Mouse (Mus musculus) hindbrain, embryonic 12.5 days (tissue): Measurements from ENCODE around the gene Slco3a1. TPM values are rescaled to one million over a fixed set of nuclear protein-coding genes. Genes with fewer than 3 reads are reported as not detected.
A peak's percentile ranks its signal among the peaks of the same experiment; 100 is the strongest.

Experiments used
- ATAC-seq: fragments of 200-750 bp; cut with Nextera tagmentation; 2 replicates; pipeline ENCODE4 v1.8.0; 2017; ENCODE audit warnings: moderate TSS enrichment; ENCODE audit not compliant: low FRiP score
- H3K27ac ChIP-seq: fragments of 300-500 bp; sonication (generic); 2 replicates; pipeline ENCODE4 v1.5.1; 2016; ENCODE audit warnings: mild to moderate bottlenecking
- H3K27me3 ChIP-seq: fragments of 300-500 bp; sonication (generic); 2 replicates; pipeline ENCODE4 v1.6.1; 2016; ENCODE audit warnings: mild to moderate bottlenecking
- H3K36me3 ChIP-seq: fragments of 300-500 bp; sonication (generic); 2 replicates; pipeline ENCODE4 v1.6.1; 2016; ENCODE audit warnings: mild to moderate bottlenecking
- H3K4me1 ChIP-seq: fragments of 300-500 bp; sonication (generic); 2 replicates; pipeline ENCODE4 v1.6.1; 2016
- H3K4me2 ChIP-seq: fragments of 300-500 bp; sonication (generic); replicated peaks from 2 replicates; pipeline ENCODE4 v1.6.1; 2016; ENCODE audit warnings: mild to moderate bottlenecking
- H3K4me3 ChIP-seq: fragments of 300-500 bp; sonication (generic); 2 replicates; pipeline ENCODE4 v1.5.1; 2016; ENCODE audit warnings: mild to moderate bottlenecking
- H3K9ac ChIP-seq: fragments of 300-500 bp; sonication (generic); 2 replicates; pipeline ENCODE4 v1.6.1; 2016; ENCODE audit warnings: mild to moderate bottlenecking, moderate library complexity
- H3K9me3 ChIP-seq: fragments of 300-500 bp; sonication (generic); replicated peaks from 2 replicates; pipeline ENCODE4 v1.6.1; 2016; ENCODE audit warnings: mild to moderate bottlenecking
- WGBS: fragments of 180-500 bp; shearing (Covaris S2); methylation state at CpG from one replicate; pipeline ENCODE4 v1.1.7; 2016; 5-methylcytosine and 5-hydroxymethylcytosine counted together
- polyA plus RNA-seq: library from polyadenylated mRNA; unstranded; fragments of >200 nt; fragmentation: Nextera tagmentation; extraction: Ambion mirVana; gene quantifications from 2 replicates; pipeline ENCODE4 v1.2.1, GENCODE M21; 2016

The Slco3a1 gene
- polyA plus RNA-seq, 1 experiment from 2014 or later: 16.4 TPM

DNA sequence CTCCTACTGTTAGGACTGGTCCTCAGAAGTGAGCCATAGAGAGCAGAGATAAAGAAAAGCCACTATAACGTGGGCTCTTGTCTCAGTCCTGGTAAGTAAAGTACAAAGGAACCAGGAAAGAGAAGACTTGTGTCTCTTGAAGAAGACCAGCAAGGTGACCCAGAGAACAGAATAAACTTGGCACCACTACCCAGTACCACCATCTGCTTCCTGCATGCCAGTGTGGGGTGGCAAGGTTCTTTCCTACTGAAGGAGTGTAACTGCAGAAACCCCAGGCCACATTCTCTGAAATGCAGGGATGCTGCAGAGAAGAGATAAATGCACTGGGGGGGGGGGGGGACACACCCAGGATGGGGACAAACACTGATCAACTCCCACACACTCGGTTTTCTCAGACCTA is 29.0 kb downstream of the Slco3a1 start:
- no peak overlapping the region for H3K9ac ChIP-seq
- no peak for ATAC-seq
- WGBS: 78% methylated on average over 2 of the region's 2 CpGs
- no peak overlapping the region for H3K4me3 ChIP-seq
- no peak overlapping the region for H3K27ac ChIP-seq
- no peak overlapping the region for H3K4me2 ChIP-seq
- H3K36me3 ChIP-seq: no peaks in the 10 kb centered on the region
- no peaks in the 10 kb centered on the region for H3K9me3 ChIP-seq
- peaks cover 30% of the 10 kb centered on the region for H3K27me3 ChIP-seq
- H3K4me1 ChIP-seq: peaks cover 11% of the 10 kb centered on the region

DNA sequence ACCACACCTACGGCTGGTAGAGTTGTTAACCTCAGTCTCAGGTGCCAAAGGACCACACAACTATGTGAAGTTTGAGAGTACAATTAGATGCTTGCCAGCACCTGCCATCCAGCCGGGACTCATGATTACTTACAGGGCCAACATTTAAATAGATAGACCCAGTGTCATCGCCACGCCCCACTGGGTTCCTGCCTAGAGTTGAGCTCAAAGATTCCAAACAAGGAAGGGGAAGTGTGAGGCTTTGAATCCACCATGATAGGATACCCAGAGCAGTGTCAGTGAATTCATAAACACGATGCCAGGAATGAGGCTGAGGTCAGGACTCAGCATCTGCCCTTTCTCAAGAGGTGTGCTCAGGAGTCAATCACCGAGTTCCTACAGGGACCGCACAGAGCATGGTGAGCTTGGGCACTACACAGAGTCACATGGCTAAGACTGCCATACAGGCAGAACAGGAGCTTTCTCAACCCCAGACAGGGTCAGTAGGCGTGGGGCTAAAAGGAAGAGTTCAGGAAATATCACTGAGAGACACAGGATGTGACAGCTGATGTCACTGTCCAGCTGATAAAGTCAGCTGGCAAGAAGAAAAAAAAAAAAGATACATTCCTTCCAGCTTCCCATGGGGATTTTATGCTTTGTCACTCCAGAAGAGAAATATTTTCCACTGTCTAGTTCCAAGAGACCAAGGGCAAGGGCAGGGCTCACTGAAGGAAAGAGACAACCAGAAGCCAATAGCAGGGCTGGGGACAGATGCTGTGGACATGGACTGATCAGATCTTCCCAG is 30.2 kb downstream of the Slco3a1 start:
- H3K4me2 ChIP-seq: no peak overlapping the region
- no peaks in the 10 kb centered on the region for H3K36me3 ChIP-seq
- H3K27ac ChIP-seq: no peak overlapping the region
- no peak overlapping the region for H3K4me3 ChIP-seq
- H3K9ac ChIP-seq: no peak overlapping the region
- peaks cover 11% of the 10 kb centered on the region for H3K4me1 ChIP-seq
- H3K9me3 ChIP-seq: no peaks in the 10 kb centered on the region
- WGBS: 86% methylated on average over 8 of the region's 8 CpGs
- peaks cover 35% of the 10 kb centered on the region for H3K27me3 ChIP-seq
- ATAC-seq: no peak

DNA sequence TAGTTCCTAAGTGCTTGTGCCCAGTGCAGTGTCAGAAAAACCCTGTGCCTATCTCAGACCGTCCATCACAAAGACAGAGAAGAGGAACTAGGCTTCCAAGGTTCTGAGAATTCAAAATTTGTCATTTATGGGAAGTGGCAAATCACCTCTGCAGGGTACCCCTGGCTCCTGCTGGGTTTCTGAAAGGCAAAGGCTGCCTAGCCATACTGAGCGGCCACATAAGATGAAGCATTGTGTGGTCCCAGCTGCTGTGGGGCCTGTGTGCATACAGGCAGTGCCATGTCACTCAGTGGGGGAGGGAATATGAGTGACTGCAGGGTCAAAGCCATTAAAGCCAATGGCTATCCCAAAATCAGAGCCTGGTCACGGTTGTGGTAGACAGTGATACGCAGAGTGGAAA is 31.5 kb downstream of the Slco3a1 start:
- Histone ChIP-seq H3K4me2 (no peak overlapping the region), H3K27me3 (peaks cover 41% of the 10 kb centered on the region), H3K36me3 (no peaks in the 10 kb centered on the region), H3K4me1 (peaks cover 11% of the 10 kb centered on the region), H3K4me3 (no peak overlapping the region), H3K9me3 (no peaks in the 10 kb centered on the region), H3K27ac (no peak overlapping the region), H3K9ac (no peak overlapping the region)
- 44% methylated on average over 4 of the region's 4 CpGs for WGBS
- no peak; the same call in 1 of the 2 replicates for ATAC-seq

DNA sequence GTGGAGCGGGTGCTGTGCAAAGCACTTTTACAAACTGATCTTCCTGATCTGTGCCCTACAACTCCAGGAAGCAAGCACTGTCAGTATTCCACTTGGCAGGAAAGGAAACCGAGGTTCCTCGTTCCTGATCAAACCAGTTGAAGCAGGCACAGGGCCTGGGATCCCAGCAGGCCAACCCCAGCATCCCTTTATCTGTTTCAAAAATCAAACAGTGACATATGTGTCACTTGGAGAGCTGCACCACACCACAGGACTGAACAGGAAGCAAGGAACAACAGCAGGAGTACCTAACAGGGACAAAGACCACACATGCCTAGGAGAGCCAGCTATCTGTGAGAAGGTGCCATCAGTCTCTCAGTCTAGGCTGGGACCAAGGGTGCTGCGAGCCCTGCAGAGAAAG is 32.3 kb downstream of the Slco3a1 start:
- H3K9me3 ChIP-seq: no peaks in the 10 kb centered on the region
- peaks cover 41% of the 10 kb centered on the region for H3K27me3 ChIP-seq
- WGBS: 82% methylated on average over 4 of the region's 4 CpGs

DNA sequence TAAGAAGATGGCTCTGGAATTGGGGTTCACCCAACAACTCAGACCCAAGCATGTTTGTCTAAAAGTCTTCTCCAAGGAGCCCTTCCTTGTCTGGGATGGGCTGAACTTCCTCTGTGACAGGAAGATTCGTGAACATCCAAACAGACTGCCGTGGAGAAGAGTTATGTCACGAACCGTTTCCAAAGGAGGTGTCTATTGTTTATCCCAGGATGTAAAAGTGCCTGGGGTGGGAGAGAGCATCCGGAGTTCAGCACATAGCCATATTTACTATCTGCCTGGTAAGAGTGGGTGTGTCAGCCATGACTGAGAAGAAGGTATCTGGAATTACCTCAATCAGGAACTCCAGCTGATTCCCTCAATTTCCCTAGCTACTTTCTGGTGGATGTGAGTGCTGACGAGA is 35.2 kb downstream of the Slco3a1 start:
- Histone ChIP-seq H3K4me1 (peaks cover 9% of the 10 kb centered on the region), H3K36me3 (no peaks in the 10 kb centered on the region), H3K4me2 (no peak overlapping the region), H3K27ac (no peak overlapping the region), H3K9me3 (no peaks in the 10 kb centered on the region), H3K27me3 (peaks cover 23% of the 10 kb centered on the region), H3K4me3 (no peak overlapping the region), H3K9ac (no peak overlapping the region)
- ATAC-seq: no peak
- 78% methylated on average over 6 of the region's 6 CpGs for WGBS

More for the DNA sequence above, 32.3 kb downstream of the Slco3a1 start:
- Histone ChIP-seq H3K4me3 (no peak overlapping the region), H3K9ac (no peak overlapping the region), H3K4me2 (no peak overlapping the region), H3K36me3 (no peaks in the 10 kb centered on the region), H3K4me1 (peaks cover 11% of the 10 kb centered on the region), H3K27ac (no peak overlapping the region)
- no peak for ATAC-seq

DNA sequence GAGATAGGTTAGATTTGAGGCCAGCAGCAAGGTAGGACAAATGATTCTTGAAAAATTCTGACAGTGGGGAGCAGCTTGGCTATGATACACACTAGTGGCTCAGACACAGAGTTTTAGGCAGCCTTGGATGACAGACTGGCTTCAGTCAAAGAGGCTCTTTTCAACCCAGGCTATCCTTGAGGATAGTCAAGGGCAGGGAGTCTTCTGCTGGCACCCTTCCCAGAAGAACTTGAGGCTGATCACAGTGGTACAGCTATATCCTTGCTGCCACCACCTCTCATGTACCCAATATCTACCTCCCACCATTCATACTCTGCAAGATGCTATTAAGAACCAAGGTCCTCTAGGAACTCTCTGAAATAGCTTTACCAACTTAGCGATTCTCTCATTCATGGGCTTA is 35.8 kb downstream of the Slco3a1 start:
- Histone ChIP-seq H3K4me3 (no peak overlapping the region), H3K4me2 (no peak overlapping the region), H3K4me1 (peaks cover 9% of the 10 kb centered on the region), H3K9me3 (no peaks in the 10 kb centered on the region), H3K36me3 (no peaks in the 10 kb centered on the region), H3K27ac (no peak overlapping the region), H3K27me3 (peaks cover 19% of the 10 kb centered on the region), H3K9ac (no peak overlapping the region)
- ATAC-seq: no peak
- 91% methylated on average over 1 of the region's 1 CpGs for whole genome bisulfite sequencing

GRCm38 (mm10) chr7:74518255-74518654 is 36.3 kb downstream of the Slco3a1 start:
- WGBS: 88% methylated on average over 5 of the region's 5 CpGs
- no peak for ATAC-seq

DNA sequence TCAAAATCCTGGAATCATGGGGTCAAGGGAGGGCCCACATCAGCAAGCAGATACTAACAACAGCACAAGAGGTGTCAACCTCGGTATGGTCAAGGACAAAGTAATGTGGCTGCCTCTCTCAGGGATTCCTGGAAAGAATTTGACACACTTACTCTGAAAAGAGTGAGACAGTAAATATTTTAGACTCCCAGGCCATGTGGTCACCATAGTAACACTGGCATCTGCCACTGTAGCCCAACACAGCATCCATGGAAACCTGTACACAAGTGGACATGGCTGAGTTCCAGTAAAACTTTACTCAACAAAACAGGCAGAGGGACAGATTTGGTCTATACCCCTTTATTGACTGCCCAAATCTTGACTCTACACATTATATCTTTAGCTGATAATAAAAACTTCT is 43.9 kb downstream of the Slco3a1 start:
- H3K4me2 ChIP-seq: no peak overlapping the region
- no peak for ATAC-seq
- H3K27me3 ChIP-seq: peaks cover 7% of the 10 kb centered on the region; the same call in 1 of the 2 replicates
- H3K4me3 ChIP-seq: no peak overlapping the region
- H3K4me1 ChIP-seq: 0 out of 2 replicates have a peak, but pooled peaks cover 3% of the 10 kb centered on the region
- H3K27ac ChIP-seq: no peak overlapping the region
- H3K36me3 ChIP-seq: no peaks in the 10 kb centered on the region
- WGBS: 74% methylated on average over 1 of the region's 1 CpGs
- H3K9me3 ChIP-seq: no peaks in the 10 kb centered on the region
- no peak overlapping the region for H3K9ac ChIP-seq

More at GRCm38 (mm10) chr7:74518255-74518654, 36.3 kb downstream of the Slco3a1 start:
- Histone ChIP-seq H3K36me3 (no peaks in the 10 kb centered on the region), H3K9ac (no peak overlapping the region), H3K27me3 (peaks cover 19% of the 10 kb centered on the region), H3K4me3 (no peak overlapping the region), H3K4me1 (peaks cover 8% of the 10 kb centered on the region), H3K9me3 (no peaks in the 10 kb centered on the region), H3K27ac (no peak overlapping the region), H3K4me2 (no peak overlapping the region)

DNA sequence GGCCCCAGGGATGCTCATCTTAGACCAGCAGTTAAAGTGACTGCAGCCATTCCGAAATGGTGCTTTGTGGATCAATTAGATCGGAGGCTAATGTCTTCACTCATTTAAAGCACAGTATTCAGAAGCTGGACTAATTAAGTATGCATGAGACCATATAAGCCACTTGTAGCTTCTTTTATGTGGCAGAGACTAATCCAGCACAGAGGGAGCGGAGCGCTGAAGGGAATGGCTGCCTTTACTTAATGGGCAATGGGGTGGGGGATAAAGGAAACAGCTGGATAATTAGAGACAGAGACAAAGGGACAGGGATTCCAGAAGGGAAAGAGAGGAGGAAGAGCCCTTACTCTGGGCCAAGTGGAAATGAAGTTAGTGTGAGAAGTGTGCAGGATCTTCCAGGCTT is 46.4 kb downstream of the Slco3a1 start:
- Histone ChIP-seq H3K27ac (no peak overlapping the region), H3K9ac (no peak overlapping the region), H3K4me2 (no peak overlapping the region), H3K4me3 (no peak overlapping the region), H3K4me1 (0 out of 2 replicates have a peak, but pooled peaks cover 3% of the 10 kb centered on the region), H3K27me3 (peaks cover 11% of the 10 kb centered on the region; the same call in 1 of the 2 replicates), H3K36me3 (no peaks in the 10 kb centered on the region), H3K9me3 (no peaks in the 10 kb centered on the region)
- 58% methylated on average over 4 of the region's 4 CpGs for WGBS
- ATAC-seq: no peak

DNA sequence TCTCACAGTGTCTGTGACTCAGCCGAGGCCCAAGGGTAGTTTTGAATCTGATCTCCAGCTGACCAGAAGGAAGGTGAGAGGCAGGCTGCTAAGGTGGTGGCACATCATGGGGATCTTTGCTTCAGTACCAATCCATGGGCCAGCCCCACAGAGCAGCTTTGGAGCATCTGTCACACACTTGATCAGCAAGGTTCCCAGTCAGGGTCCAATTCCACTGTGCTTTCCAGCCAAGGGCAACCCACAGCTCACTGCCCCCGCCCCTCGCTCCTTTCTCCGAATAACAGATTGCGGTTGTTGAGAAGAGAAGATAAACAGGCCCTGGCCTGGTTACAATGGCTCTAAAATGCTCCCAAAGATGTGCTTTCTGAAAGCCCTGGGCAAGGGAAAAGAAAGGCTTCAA is 47.7 kb downstream of the Slco3a1 start:
- H3K27me3 ChIP-seq: peaks cover 18% of the 10 kb centered on the region
- WGBS: 87% methylated on average over 5 of the region's 5 CpGs

GRCm38 (mm10) chr7:74505635-74506034 is 48.9 kb downstream of the Slco3a1 start:
- H3K27me3 ChIP-seq: peaks cover 18% of the 10 kb centered on the region

More for the DNA sequence above, 47.7 kb downstream of the Slco3a1 start:
- Histone ChIP-seq H3K36me3 (no peaks in the 10 kb centered on the region), H3K9ac (no peak overlapping the region), H3K4me1 (0 out of 2 replicates have a peak, but pooled peaks cover 3% of the 10 kb centered on the region), H3K4me3 (no peak overlapping the region), H3K9me3 (no peaks in the 10 kb centered on the region), H3K27ac (no peak overlapping the region), H3K4me2 (no peak overlapping the region)
- ATAC-seq: no peak

DNA sequence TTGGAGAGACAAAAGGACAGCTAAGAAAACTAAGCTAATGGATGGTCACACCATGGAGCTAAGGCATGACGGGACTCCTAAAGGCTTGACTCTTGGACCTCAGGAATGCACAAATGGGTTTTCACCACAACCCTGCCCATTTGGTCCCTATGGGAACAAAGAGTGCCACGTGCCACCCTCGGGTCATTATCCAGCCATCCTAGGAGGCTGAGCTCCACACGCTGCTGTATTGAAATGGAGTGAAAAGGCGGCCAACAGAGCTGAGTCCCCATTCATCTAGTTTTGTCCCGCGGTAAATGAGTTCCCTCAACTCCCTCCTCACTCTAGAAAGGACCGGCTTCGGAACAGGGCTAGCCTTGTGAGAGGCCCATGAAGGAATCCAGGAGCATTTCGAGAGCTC is 53.4 kb downstream of the Slco3a1 start:
- Histone ChIP-seq H3K9ac (no peak overlapping the region), H3K9me3 (no peaks in the 10 kb centered on the region), H3K27ac (no peak overlapping the region), H3K27me3 (peaks cover 26% of the 10 kb centered on the region), H3K4me3 (no peak overlapping the region), H3K4me1 (no peaks in the 10 kb centered on the region), H3K36me3 (no peaks in the 10 kb centered on the region), H3K4me2 (no peak overlapping the region)
- ATAC-seq: peak; percentile 76
- 32% methylated on average over 10 of the region's 10 CpGs for WGBS

More at GRCm38 (mm10) chr7:74505635-74506034, 48.9 kb downstream of the Slco3a1 start:
- 79% methylated on average over 10 of the region's 10 CpGs for WGBS
- no peak overlapping the region for H3K27ac ChIP-seq
- H3K9ac ChIP-seq: no peak overlapping the region
- no peak overlapping the region for H3K4me3 ChIP-seq
- no peak for ATAC-seq
- no peak overlapping the region for H3K4me2 ChIP-seq
- H3K9me3 ChIP-seq: no peaks in the 10 kb centered on the region
- no peaks in the 10 kb centered on the region for H3K36me3 ChIP-seq
- H3K4me1 ChIP-seq: 0 out of 2 replicates have a peak, but pooled peaks cover 2% of the 10 kb centered on the region

- H3K27me3 ChIP-seq: peaks cover 26% of the 10 kb centered on the region
Observed at GRCm38 (mm10) chr7:74499470-74499869, 55.1 kb downstream of the Slco3a1 start.

More at GRCm38 (mm10) chr7:74499470-74499869, 55.1 kb downstream of the Slco3a1 start:
- Histone ChIP-seq H3K4me1 (no peaks in the 10 kb centered on the region), H3K4me3 (no peak overlapping the region), H3K9me3 (no peaks in the 10 kb centered on the region), H3K9ac (no peak overlapping the region), H3K27ac (no peak overlapping the region), H3K4me2 (no peak overlapping the region), H3K36me3 (no peaks in the 10 kb centered on the region)
- WGBS: 100% methylated on average over 5 of the region's 5 CpGs
- no peak for ATAC-seq
